Mouse (Mus musculus) urinary bladder, postnatal 36 days (tissue): ENCODE measurements around the gene Krt10.

Source experiments
- DNase-seq, 2 experiments: peaks; one replicate each; pipeline ENCODE4 v3.0.0; 2022; ENCODE audit warnings: low spot score in 2 of 2, mixed read lengths in 1 of 2

The Krt10 gene

DNA sequence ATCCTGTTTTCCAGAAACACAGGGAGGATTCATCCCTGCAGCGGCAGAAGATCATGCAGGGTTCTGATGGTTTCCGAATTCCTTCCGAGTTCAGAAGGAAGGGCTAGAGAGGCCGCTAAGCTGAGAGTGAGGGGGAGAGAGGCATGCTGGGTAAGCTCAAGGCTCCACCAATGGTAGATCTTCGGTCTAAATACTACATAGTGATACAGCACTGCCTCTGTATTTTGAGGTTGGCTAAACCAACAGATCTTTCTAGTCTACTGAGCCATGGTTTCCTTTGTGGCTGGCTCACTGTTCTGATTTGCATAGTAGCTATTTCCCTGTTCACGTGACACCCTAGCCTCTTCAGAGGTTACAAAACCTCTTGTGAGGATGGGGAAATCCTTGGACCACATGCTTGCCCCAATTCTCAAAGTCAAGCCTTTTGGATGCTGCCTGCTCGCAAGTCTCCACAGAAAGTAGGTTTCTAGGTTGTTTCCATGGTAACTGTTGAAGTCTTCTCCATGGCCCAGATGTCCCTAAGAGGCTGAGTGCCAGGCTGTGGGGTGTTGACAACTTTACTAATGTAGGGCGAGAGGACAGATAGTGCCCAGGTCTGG lies 19.2 kb downstream of the Krt10 start:
- DNase-seq: no peak

GRCm38 (mm10) chr11:99369229-99369628 lies 19.9 kb downstream of the Krt10 start:
- no peak for DNase-seq

DNA sequence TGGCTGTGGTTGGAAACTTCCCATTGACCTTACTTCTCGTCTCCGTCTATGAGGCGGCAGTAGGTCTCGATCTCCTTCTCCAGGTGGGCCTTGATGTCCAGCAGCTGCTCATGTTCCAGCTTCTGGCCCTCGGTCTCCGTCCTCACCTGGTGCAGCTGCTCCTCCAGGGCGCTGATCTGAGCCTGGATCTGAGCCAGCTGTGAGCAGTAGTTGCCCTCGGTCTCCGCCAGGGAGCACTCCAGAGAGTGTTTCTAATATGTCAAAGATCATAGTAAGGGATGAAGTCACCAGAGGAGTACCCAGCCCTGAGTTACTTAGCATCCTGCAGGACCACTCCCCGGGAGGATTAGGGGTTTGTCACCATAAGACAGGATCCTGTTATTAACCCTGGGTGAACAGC lies 22.4 kb downstream of the Krt10 start:
- DNase-seq: no peak

DNA sequence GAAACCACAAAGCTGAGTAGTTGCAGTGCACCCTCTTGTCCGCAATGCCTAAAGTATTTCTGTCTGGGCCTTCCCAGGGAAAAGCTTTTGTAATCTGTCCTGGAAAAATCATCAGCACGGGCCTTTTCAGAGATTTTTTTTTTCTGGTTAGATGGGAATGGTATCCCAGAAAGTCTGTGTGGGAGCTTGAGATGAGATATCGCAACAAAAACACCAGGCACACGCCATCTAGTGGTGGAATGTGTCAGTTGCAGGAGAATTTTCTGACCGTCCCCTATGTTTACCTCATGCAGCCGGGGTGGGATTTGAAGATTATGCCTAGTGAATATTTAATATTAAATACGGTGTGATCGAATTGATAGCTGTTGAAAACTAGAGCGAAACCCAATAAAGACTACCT lies 24.8 kb downstream of the Krt10 start:
- DNase-seq: no peak

- no peak for DNase-seq
Observed at GRCm38 (mm10) chr11:99361423-99361822, 27.7 kb downstream of the Krt10 start.

- no peak for DNase-seq
Observed at GRCm38 (mm10) chr11:99351004-99351403, 38.2 kb downstream of the Krt10 start, which contains the start of gene Krt27. Gene Krt27, minus strand, starts transcription at chr11:99351104.

DNA sequence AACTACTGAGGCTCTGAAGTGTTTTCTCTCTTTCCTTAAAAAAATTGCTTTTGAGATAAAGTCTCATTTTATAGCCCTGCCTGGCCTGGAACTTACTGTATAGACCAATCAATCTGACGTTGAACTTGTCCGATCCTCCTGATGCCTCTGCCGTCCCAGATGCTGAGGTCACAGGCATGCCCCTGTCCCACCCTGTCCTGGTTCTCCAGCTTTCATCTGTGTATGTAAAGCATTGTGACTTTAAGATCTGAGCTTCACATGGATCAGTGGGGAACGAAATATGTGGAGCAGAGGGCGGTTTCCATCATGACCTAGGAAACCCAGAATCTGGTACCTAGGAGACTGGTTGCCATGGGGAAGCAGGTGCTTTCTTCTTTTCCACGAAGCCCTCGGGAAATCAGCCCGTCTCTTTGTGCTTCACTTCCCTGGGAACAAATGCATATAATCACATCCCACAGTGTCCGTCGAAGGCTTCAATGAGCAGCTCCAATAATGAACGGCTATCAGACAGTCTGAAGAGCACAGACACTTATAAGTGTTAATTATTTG lies 49.8 kb downstream of the Krt10 start:
- DNase-seq: no peak

- DNase-seq: no peak
Observed at GRCm38 (mm10) chr11:99337866-99338265, 51.3 kb downstream of the Krt10 start, which contains the start of gene Krt26. Gene Krt26, minus strand, starts transcription at chr11:99337966.
